Comparison of ENCODE assay signal across 8 mouse cellular contexts in genomic region chr16:32430474-32431046, GRCm38 (mm10). TPM values are rescaled to one million over a fixed set of nuclear protein-coding genes. Genes with fewer than 3 reads are reported as not detected.
A peak's percentile ranks its signal among the peaks of the same experiment; 100 is the strongest.
DNase-seq lines count a peak whose midpoint lies in the region; ATAC-seq and TF ChIP-seq lines count a peak whose summit lies in the region.

Pcyt1a (plus strand) TSS chr16:32430921.

- ATAC-seq in lung, embryonic 14.5 days (ENCODE audit: insufficient read depth), result peak; percentile 98
- peak; percentile 86 for ATAC-seq in neutrophil, adult 5-6 weeks (ENCODE audit: extremely low read depth, insufficient number of reproducible peaks, low FRiP score, poor library complexity, severe bottlenecking)

- under 1% methylated on average over 54 of the region's 54 CpGs for WGBS in lung, embryonic 14.5 days

- TF ChIP-seq CTCF in lung, embryonic 14.5 days (IDR thresholded peaks at IDR 0.05; ENCODE audit: low read depth), result no peak; the same call in 1 of the 2 replicates

- H3K4me1 ChIP-seq in lung, embryonic 14.5 days (ENCODE audit: insufficient read depth), result no peaks in the 10 kb centered on the region

- H3K27ac ChIP-seq in lung, embryonic 14.5 days (ENCODE audit: low read depth), result peak within 1 kb of the TSS; percentile 76

- H3K27me3 ChIP-seq in lung, embryonic 14.5 days (ENCODE audit: insufficient read depth, low read length), result no peaks in the 10 kb centered on the region

- no peaks in the 10 kb centered on the region for H3K36me3 ChIP-seq in lung, embryonic 14.5 days (ENCODE audit: insufficient read depth)

- H3K4me3 ChIP-seq in lung, embryonic 14.5 days (ENCODE audit: low read depth, low read length), result peak within 1 kb of the TSS; percentile 86

- H3K9me3 ChIP-seq in lung, embryonic 14.5 days (ENCODE audit: low read depth, low read length), result no peaks in the 10 kb centered on the region

- peak within 1 kb of the TSS; percentile 89 for H3K4me2 ChIP-seq in lung, embryonic 14.5 days

- DNase-seq in MN1 (ENCODE audit: low spot score), result peak; percentile 91
- DNase-seq in cerebellum, adult 8-10 months, result peak; percentile 86
- peak; percentile 93 for DNase-seq in forelimb bud, embryonic 11.5 days (ENCODE audit: low read depth, low spot score)
- DNase-seq in heart, postnatal 4 days, result peak; percentile 93
- DNase-seq in layer of hippocampus, adult 8-10 months (ENCODE audit: low spot score in 2 of 2), result peak; percentile 83 to 89
- peak; percentile 94 for DNase-seq in lung, embryonic 14.5 days
- DNase-seq in testis, postnatal 14 days (ENCODE audit: low spot score), result peak; percentile 94

- H3K9ac ChIP-seq in lung, embryonic 14.5 days, result peak within 1 kb of the TSS; percentile 78

RNA-seq across cellular contexts. Expression of gene Pcyt1a, which starts in this region (rescaled TPM):
- 10 to 100 TPM; 90.4 to 97.4 TPM for total RNA-seq in heart, postnatal 4 days (2021)
- 10 to 100 TPM; 33.8 to 40.1 (median 35.6) TPM for total RNA-seq in layer of hippocampus, adult 8-10 months (2022)
- polyA plus RNA-seq in lung, embryonic 14.5 days (2014; fragmentation: Nextera tagmentation; extraction: Ambion mirVana), result 39.5 and 40.4 TPM in 2 replicates
- 65.5 and 66.3 TPM in 2 replicates for total RNA-seq in neutrophil, adult 5-6 weeks (2017)

Comparison
In these comparisons a context has a peak if more than half of its experiments do, and no peak if none do; other contexts are left out.
1. Peak in every context shown above with its lines: DNase-seq, ATAC-seq, H3K4me3 ChIP-seq and H3K27ac ChIP-seq.